Mouse (Mus musculus): ENCODE measurements around the gene Arhgap10.

DNA sequence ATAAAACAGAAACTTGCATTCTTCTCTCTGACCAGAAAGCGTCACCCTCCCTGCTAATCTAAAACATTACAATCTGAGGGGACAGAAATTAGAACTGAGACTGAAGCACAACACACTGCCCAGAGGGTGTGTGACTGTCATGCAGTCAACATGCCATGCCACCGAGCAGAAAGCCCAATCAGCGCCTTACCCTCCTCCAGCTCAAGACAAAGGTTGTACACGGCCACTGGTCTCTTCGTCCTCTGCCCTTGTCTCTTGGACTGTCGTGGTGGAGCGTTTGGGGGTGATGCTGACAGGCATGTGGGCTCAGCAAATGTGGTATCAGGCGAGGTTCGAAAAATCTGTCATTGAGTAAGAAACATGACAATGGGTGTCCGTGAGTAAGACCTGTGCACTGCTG is 207.2 kb downstream of the Arhgap10 start:
- TF ChIP-seq CTCF (IDR thresholded peaks at IDR 0.05; ENCODE audit: low read depth) (no peak), EP300 (IDR thresholded peaks at IDR 0.05; ENCODE audit: low read depth) (no peak)

All from heart, postnatal 0 days (tissue).